Mouse (Mus musculus) ES-Bruce4 (cell line): ENCODE results near the gene Vamp4.

Source experiments
- CTCF ChIP-seq: IDR thresholded peaks from one replicate; pipeline ENCODE4 v1.8.1; 2011; ENCODE audit warnings: low read depth, low read length
- EP300 ChIP-seq: IDR thresholded peaks from 2 replicates; pipeline ENCODE4 v1.6.1; 2011; ENCODE audit warnings: low read depth, low read length; ENCODE audit not compliant: insufficient read depth
- POLR2A ChIP-seq: IDR thresholded peaks from one replicate; pipeline ENCODE4 v1.8.1; 2011; ENCODE audit warnings: low read length; ENCODE audit not compliant: insufficient read depth

- TF ChIP-seq CTCF (no peak), POLR2A (no peak), EP300 (no peak)
Observed at GRCm38 (mm10) chr1:162567351-162567750, 3.0 kb upstream of the Vamp4 start.
